Mouse (Mus musculus) intestine, embryonic 16.5 days (tissue): ENCODE results near the gene Tmem230. TPM values are rescaled to one million over a fixed set of nuclear protein-coding genes. Genes with fewer than 3 reads are reported as not detected.
A peak's percentile ranks its signal among the peaks of the same experiment; 100 is the strongest.

Source experiments
- ATAC-seq: fragments of 200-750 bp; cut with Nextera tagmentation; 2 replicates; pipeline ENCODE4 v1.8.0; 2017; ENCODE audit warnings: moderate TSS enrichment, moderate library complexity
- H3K27ac ChIP-seq: fragments of 300-500 bp; sonication (generic); 2 replicates; pipeline ENCODE4 v1.5.1; 2014; ENCODE audit warnings: mild to moderate bottlenecking, low read length
- H3K27me3 ChIP-seq: fragments of 300-500 bp; sonication (generic); replicated peaks from 2 replicates; pipeline ENCODE4 v1.6.1; 2014; ENCODE audit warnings: low read length, control low read depth, mixed read lengths; ENCODE audit not compliant: control insufficient read depth, insufficient read depth
- H3K36me3 ChIP-seq: fragments of 300-500 bp; sonication (generic); 2 replicates; pipeline ENCODE4 v1.6.1; 2014; ENCODE audit warnings: low read length, control low read depth; ENCODE audit not compliant: control insufficient read depth, insufficient read depth
- H3K4me1 ChIP-seq: fragments of 300-500 bp; sonication (generic); 2 replicates; pipeline ENCODE4 v1.6.1; 2014; ENCODE audit warnings: low read length, control low read depth, mixed read lengths; ENCODE audit not compliant: control insufficient read depth, insufficient read depth
- H3K4me2 ChIP-seq: fragments of 300-500 bp; sonication (generic); 2 replicates; pipeline ENCODE4 v1.6.1; 2014; ENCODE audit warnings: low read depth, low read length, control low read depth
- H3K4me3 ChIP-seq: fragments of 300-500 bp; sonication (generic); 2 replicates; pipeline ENCODE4 v1.5.1; 2014; ENCODE audit warnings: mild to moderate bottlenecking, low read length
- H3K9ac ChIP-seq: fragments of 300-500 bp; sonication (generic); 2 replicates; pipeline ENCODE4 v1.6.1; 2014; ENCODE audit warnings: low read depth, low read length
- H3K9me3 ChIP-seq: fragments of 300-500 bp; sonication (generic); 2 replicates; pipeline ENCODE4 v1.6.1; 2016; ENCODE audit warnings: low read length, control low read depth; ENCODE audit not compliant: control insufficient read depth
- WGBS: fragments of 180-500 bp; shearing (Covaris S2); extraction: QIAGEN DNeasy Blood & Tissue Kit; methylation state at CpG from one replicate; pipeline ENCODE4 v1.1.7; 2014; 5-methylcytosine and 5-hydroxymethylcytosine counted together
- polyA plus RNA-seq: library from polyadenylated mRNA; unstranded; fragments of >200 nt; fragmentation: Nextera tagmentation; extraction: Ambion mirVana; gene quantifications from 2 replicates; pipeline ENCODE4 v1.2.1, GENCODE M21; 2015

Tmem230 gene
- polyA plus RNA-seq, 1 experiment from 2014 or later: 46.1 TPM

- H3K4me3 ChIP-seq: no peak overlapping the region
- WGBS: 81% methylated on average over 8 of the region's 8 CpGs
- 0 out of 2 replicates have a peak, but pooled peaks cover 3% of the 10 kb centered on the region for H3K4me1 ChIP-seq
- no peak overlapping the region for H3K9ac ChIP-seq
- no peaks in the 10 kb centered on the region for H3K36me3 ChIP-seq
- H3K27me3 ChIP-seq: no peaks in the 10 kb centered on the region
- no peak overlapping the region for H3K27ac ChIP-seq
- ATAC-seq: no peak
- no peaks in the 10 kb centered on the region for H3K9me3 ChIP-seq
- H3K4me2 ChIP-seq: no peak overlapping the region
These were observed 39.2 kb downstream of the Tmem230 start for GRCm38 (mm10) chr2:132208246-132208881.

GRCm38 (mm10) chr2:132206316-132206881 lies 41.2 kb downstream of the Tmem230 start:
- Histone ChIP-seq H3K27me3 (no peaks in the 10 kb centered on the region), H3K27ac (no peak overlapping the region; the same call in 1 of the 2 replicates), H3K4me3 (no peak overlapping the region), H3K9ac (no peak overlapping the region), H3K4me2 (no peak overlapping the region), H3K4me1 (peaks cover 5% of the 10 kb centered on the region; the same call in 1 of the 2 replicates), H3K9me3 (no peaks in the 10 kb centered on the region), H3K36me3 (no peaks in the 10 kb centered on the region)
- ATAC-seq: peak; percentile 63
- 79% methylated on average over 16 of the region's 16 CpGs for WGBS

GRCm38 (mm10) chr2:132205549-132205948 lies 42.1 kb downstream of the Tmem230 start:
- H3K4me3 ChIP-seq: no peak overlapping the region
- WGBS: 66% methylated on average over 4 of the region's 4 CpGs
- 0 out of 2 replicates have a peak overlapping the region, but pooled peaks have one; percentile 14 for H3K27ac ChIP-seq
- peaks cover 5% of the 10 kb centered on the region; the same call in 1 of the 2 replicates for H3K4me1 ChIP-seq
- H3K9me3 ChIP-seq: no peaks in the 10 kb centered on the region
- peak; percentile 59 for ATAC-seq
- no peak overlapping the region for H3K9ac ChIP-seq
- H3K4me2 ChIP-seq: no peak overlapping the region
- H3K36me3 ChIP-seq: no peaks in the 10 kb centered on the region
- no peaks in the 10 kb centered on the region for H3K27me3 ChIP-seq

- no peaks in the 10 kb centered on the region for H3K36me3 ChIP-seq
- H3K4me1 ChIP-seq: peaks cover 5% of the 10 kb centered on the region; the same call in 1 of the 2 replicates
- peak; percentile 67 for ATAC-seq
- no peaks in the 10 kb centered on the region for H3K27me3 ChIP-seq
- WGBS: 67% methylated on average over 3 of the region's 3 CpGs
- H3K27ac ChIP-seq: peak overlapping the region; percentile 65
- no peak overlapping the region for H3K4me3 ChIP-seq
- H3K4me2 ChIP-seq: no peak overlapping the region
- H3K9me3 ChIP-seq: no peaks in the 10 kb centered on the region
- no peak overlapping the region for H3K9ac ChIP-seq
These were observed 43.8 kb downstream of the Tmem230 start for GRCm38 (mm10) chr2:132203773-132204172.

- no peaks in the 10 kb centered on the region for H3K36me3 ChIP-seq
- H3K27ac ChIP-seq: peak overlapping the region; percentile 65
- H3K9me3 ChIP-seq: no peaks in the 10 kb centered on the region
- H3K4me1 ChIP-seq: peaks cover 5% of the 10 kb centered on the region; the same call in 1 of the 2 replicates
- H3K9ac ChIP-seq: no peak overlapping the region
- no peak overlapping the region for H3K4me3 ChIP-seq
- WGBS: 63% methylated on average over 3 of the region's 3 CpGs
- no peaks in the 10 kb centered on the region for H3K27me3 ChIP-seq
- peak overlapping the region; percentile 6; the same call in 1 of the 2 replicates for H3K4me2 ChIP-seq
- ATAC-seq: peak; percentile 68
These were observed 44.4 kb downstream of the Tmem230 start for GRCm38 (mm10) chr2:132203186-132203585.

- no peaks in the 10 kb centered on the region for H3K9me3 ChIP-seq
- H3K9ac ChIP-seq: no peak overlapping the region
- WGBS: 48% methylated on average over 9 of the region's 9 CpGs
- H3K36me3 ChIP-seq: no peaks in the 10 kb centered on the region
- peak; percentile 70 for ATAC-seq
- no peaks in the 10 kb centered on the region for H3K27me3 ChIP-seq
- H3K4me2 ChIP-seq: no peak overlapping the region
- no peak overlapping the region for H3K4me3 ChIP-seq
- H3K4me1 ChIP-seq: peaks cover 1% of the 10 kb centered on the region; the same call in 1 of the 2 replicates
- no peak overlapping the region for H3K27ac ChIP-seq
These were observed 49.3 kb downstream of the Tmem230 start for GRCm38 (mm10) chr2:132198017-132198933.

GRCm38 (mm10) chr2:132195602-132196001 lies 52.0 kb downstream of the Tmem230 start:
- Histone ChIP-seq H3K27ac (no peak overlapping the region), H3K4me3 (no peak overlapping the region), H3K36me3 (no peaks in the 10 kb centered on the region), H3K4me1 (no peaks in the 10 kb centered on the region), H3K9ac (no peak overlapping the region), H3K27me3 (no peaks in the 10 kb centered on the region), H3K9me3 (no peaks in the 10 kb centered on the region), H3K4me2 (no peak overlapping the region)
- 88% methylated on average over 2 of the region's 2 CpGs for WGBS
- ATAC-seq: no peak

- Histone ChIP-seq H3K27ac (no peak overlapping the region), H3K27me3 (no peaks in the 10 kb centered on the region), H3K4me2 (no peak overlapping the region), H3K36me3 (no peaks in the 10 kb centered on the region), H3K4me3 (no peak overlapping the region), H3K4me1 (no peaks in the 10 kb centered on the region), H3K9me3 (no peaks in the 10 kb centered on the region), H3K9ac (no peak overlapping the region)
- ATAC-seq: peak; percentile 58
- 53% methylated on average over 3 of the region's 3 CpGs for WGBS
These were observed 56.9 kb downstream of the Tmem230 start for GRCm38 (mm10) chr2:132190602-132191161.
